Mouse (Mus musculus) embryo, embryonic 10 days (tissue): ENCODE results near the gene Kcnmb3.
"Not testable (repeated sequence)": the region's sequence is repeated elsewhere in the genome, so short reads cannot be mapped to it uniquely, and the experiment has no call there.

Experiments used
- DNase-seq: peaks from one replicate; pipeline ENCODE4 v3.0.0-alpha.2; 2015; ENCODE audit warnings: low spot score

The Kcnmb3 gene

GRCm38 (mm10) chr3:32430394-32430793 lies 61.6 kb downstream of the Kcnmb3 start:
- no peak for DNase-seq

- not testable (repeated sequence) for DNase-seq
Observed at GRCm38 (mm10) chr3:32429351-32429750, 62.7 kb downstream of the Kcnmb3 start.

- no peak for DNase-seq
Observed at GRCm38 (mm10) chr3:32428921-32429320, 63.1 kb downstream of the Kcnmb3 start.

- no peak for DNase-seq
Observed at GRCm38 (mm10) chr3:32428361-32428760, 63.7 kb downstream of the Kcnmb3 start.

GRCm38 (mm10) chr3:32427695-32428094 lies 64.3 kb downstream of the Kcnmb3 start:
- no peak for DNase-seq
